Mouse (Mus musculus): ENCODE results near the gene Fgfr2. TPM values are rescaled to one million over a fixed set of nuclear protein-coding genes. Genes with fewer than 3 reads are reported as not detected.

Fgfr2 gene
- polyA plus RNA-seq, 1 experiment from 2014 or later: 99.3 TPM

DNA sequence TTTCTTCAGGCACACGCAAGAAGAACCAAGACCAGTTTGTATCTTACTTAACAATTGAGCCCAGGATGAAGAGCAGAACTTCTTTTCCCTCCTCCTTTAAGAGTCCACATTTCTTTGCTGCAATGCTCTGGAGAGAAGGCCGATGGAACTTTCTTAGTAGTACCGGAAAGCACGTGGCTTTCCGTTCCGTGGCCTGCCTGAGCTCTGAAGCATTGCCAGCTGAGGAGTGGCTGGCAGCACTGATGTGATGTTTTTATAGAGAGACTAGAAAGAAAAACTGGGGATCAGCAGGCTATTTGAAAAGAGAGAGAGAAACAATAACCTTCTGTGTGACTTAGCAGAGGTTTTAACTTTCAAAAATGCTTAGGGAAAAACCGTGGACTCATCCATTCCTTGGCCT is 1031.6 kb downstream of the Fgfr2 start:
- DNase-seq (ENCODE audit: low spot score): no peak
- no peaks in the 10 kb centered on the region for H3K4me1 ChIP-seq
- WGBS: 91% methylated on average over 7 of the region's 7 CpGs

GRCm38 (mm10) chr7:132088606-132089005 is 1034.5 kb downstream of the Fgfr2 start:
- Histone ChIP-seq H3K27me3 (ENCODE audit: low read depth, poor library complexity, severe bottlenecking) (no peaks in the 10 kb centered on the region), H3K9me3 (replicated peaks) (no peaks in the 10 kb centered on the region), H3K4me1 (no peaks in the 10 kb centered on the region), H3K36me3 (no peaks in the 10 kb centered on the region), H3K4me3 (no peak overlapping the region), H3K27ac (replicated peaks) (no peak overlapping the region)
- DNase-seq (ENCODE audit: low spot score): no peak
- WGBS: 83% methylated on average over 6 of the region's 6 CpGs

More for the DNA sequence above, 1031.6 kb downstream of the Fgfr2 start:
- Histone ChIP-seq H3K36me3 (no peaks in the 10 kb centered on the region), H3K27me3 (ENCODE audit: low read depth, poor library complexity, severe bottlenecking) (no peaks in the 10 kb centered on the region), H3K27ac (replicated peaks) (no peak overlapping the region), H3K4me3 (no peak overlapping the region), H3K9me3 (replicated peaks) (no peaks in the 10 kb centered on the region)

DNA sequence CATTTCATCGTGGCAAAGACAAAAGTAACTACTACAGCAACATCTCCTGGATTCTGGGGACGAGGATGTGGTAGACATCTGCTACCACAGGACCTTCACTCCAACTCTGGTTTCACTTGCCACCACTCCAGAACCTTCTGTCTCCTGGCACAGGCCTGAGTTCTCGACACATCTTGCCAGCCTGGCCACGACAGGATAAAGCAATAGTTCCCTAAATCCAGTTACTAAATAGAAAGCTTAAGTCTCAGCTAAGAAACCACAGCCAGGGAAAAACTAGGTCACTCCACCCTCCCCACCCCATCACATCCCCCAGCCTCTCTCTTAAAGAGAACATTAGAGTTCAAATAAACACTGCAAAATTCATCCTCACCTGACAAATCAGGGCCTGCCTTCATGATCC is 1035.0 kb downstream of the Fgfr2 start:
- DNase-seq (ENCODE audit: low spot score): no peak
- no peaks in the 10 kb centered on the region for H3K4me1 ChIP-seq
- H3K27ac ChIP-seq (replicated peaks): no peak overlapping the region
- no peak overlapping the region for H3K4me3 ChIP-seq
- no peaks in the 10 kb centered on the region for H3K27me3 ChIP-seq (ENCODE audit: low read depth, poor library complexity, severe bottlenecking)
- WGBS: 81% methylated on average over 4 of the region's 4 CpGs
- H3K9me3 ChIP-seq (replicated peaks): no peaks in the 10 kb centered on the region
- no peaks in the 10 kb centered on the region for H3K36me3 ChIP-seq

GRCm38 (mm10) chr7:132075825-132076224 is 1047.3 kb downstream of the Fgfr2 start:
- 92% methylated on average over 1 of the region's 1 CpGs for WGBS
- Histone ChIP-seq H3K4me3 (no peak overlapping the region), H3K27ac (replicated peaks) (no peak overlapping the region), H3K27me3 (ENCODE audit: low read depth, poor library complexity, severe bottlenecking) (no peaks in the 10 kb centered on the region), H3K4me1 (no peaks in the 10 kb centered on the region), H3K36me3 (no peaks in the 10 kb centered on the region), H3K9me3 (replicated peaks) (no peaks in the 10 kb centered on the region)
- no peak for DNase-seq (ENCODE audit: low spot score)

GRCm38 (mm10) chr7:132074503-132074902 is 1048.6 kb downstream of the Fgfr2 start:
- Histone ChIP-seq H3K27me3 (ENCODE audit: low read depth, poor library complexity, severe bottlenecking) (no peaks in the 10 kb centered on the region), H3K4me3 (no peak overlapping the region), H3K36me3 (no peaks in the 10 kb centered on the region), H3K4me1 (no peaks in the 10 kb centered on the region), H3K9me3 (replicated peaks) (no peaks in the 10 kb centered on the region), H3K27ac (replicated peaks) (no peak overlapping the region)
- WGBS: 83% methylated on average over 3 of the region's 3 CpGs
- DNase-seq (ENCODE audit: low spot score): no peak

DNA sequence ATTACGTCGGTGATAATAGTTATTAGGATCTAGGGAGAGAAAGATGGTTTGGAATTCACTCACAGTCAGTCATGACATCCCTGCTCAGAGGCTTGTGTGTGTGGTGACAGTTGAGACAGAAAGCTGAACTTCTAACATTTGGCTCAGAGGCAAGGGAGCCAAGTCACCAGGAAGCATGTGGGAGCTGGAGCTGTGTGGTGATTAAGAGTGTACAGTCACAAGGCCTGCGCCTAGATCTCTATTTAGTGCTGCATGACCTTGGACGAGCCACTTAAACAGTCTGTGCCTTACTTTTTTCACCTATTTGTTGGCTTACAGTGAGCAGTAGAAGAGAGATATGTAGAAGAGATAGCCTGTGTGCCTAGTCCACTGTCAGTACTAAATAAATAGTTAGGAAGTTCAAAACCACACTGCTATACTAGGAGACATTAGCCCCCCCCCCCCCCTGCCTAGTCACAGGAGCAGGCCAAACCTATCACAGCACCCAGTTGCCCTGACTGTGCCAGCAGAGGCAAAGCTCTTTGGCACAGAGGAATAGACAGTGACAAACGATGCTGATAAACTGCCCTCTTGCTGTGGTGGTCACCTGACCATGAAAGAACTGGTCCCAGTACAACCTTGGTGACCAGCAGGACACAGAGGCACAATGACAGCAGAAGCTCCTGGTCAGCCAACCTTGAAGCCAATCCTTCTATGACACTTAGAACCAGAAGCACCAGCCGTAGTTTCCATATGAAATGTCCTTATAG is 1052.1 kb downstream of the Fgfr2 start:
- no peaks in the 10 kb centered on the region for H3K36me3 ChIP-seq
- no peak overlapping the region for H3K27ac ChIP-seq (replicated peaks)
- no peak overlapping the region for H3K4me3 ChIP-seq
- H3K27me3 ChIP-seq (ENCODE audit: low read depth, poor library complexity, severe bottlenecking): no peaks in the 10 kb centered on the region
- H3K4me1 ChIP-seq: no peaks in the 10 kb centered on the region
- 90% methylated on average over 6 of the region's 6 CpGs for WGBS
- H3K9me3 ChIP-seq (replicated peaks): no peaks in the 10 kb centered on the region
- DNase-seq (ENCODE audit: low spot score): no peak

- DNase-seq (ENCODE audit: low spot score): no peak
- Histone ChIP-seq H3K9me3 (replicated peaks) (no peaks in the 10 kb centered on the region), H3K27me3 (ENCODE audit: low read depth, poor library complexity, severe bottlenecking) (no peaks in the 10 kb centered on the region), H3K4me1 (no peaks in the 10 kb centered on the region), H3K4me3 (no peak overlapping the region), H3K27ac (replicated peaks) (no peak overlapping the region), H3K36me3 (no peaks in the 10 kb centered on the region)
- 86% methylated on average over 5 of the region's 5 CpGs for WGBS
These were observed 1055.2 kb downstream of the Fgfr2 start for GRCm38 (mm10) chr7:132067951-132068350.

DNA sequence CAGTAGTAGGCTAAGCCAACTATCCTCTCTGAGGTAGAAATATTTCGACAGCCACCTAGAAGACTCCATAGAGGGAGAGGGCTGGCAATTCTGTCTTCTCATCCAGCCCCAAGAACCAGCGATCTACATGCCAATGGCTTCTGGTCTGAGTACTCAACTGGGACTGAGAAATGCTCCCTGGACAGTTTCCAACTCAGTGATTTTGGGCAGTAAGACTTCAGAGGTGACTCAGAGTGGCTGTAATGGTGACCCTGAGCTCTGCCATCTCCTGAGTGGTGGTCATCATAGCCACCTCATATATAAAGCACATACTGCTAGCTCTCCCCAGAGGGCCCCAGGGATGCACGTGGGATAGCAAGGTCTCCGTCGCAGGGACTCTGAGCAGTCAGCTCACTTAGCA is 1055.6 kb downstream of the Fgfr2 start:
- H3K27me3 ChIP-seq (ENCODE audit: low read depth, poor library complexity, severe bottlenecking): no peaks in the 10 kb centered on the region
- WGBS: 88% methylated on average over 5 of the region's 5 CpGs
- H3K27ac ChIP-seq (replicated peaks): no peak overlapping the region
- no peaks in the 10 kb centered on the region for H3K9me3 ChIP-seq (replicated peaks)
- no peaks in the 10 kb centered on the region for H3K4me1 ChIP-seq
- no peak overlapping the region for H3K4me3 ChIP-seq
- no peak for DNase-seq (ENCODE audit: low spot score)
- H3K36me3 ChIP-seq: no peaks in the 10 kb centered on the region

DNA sequence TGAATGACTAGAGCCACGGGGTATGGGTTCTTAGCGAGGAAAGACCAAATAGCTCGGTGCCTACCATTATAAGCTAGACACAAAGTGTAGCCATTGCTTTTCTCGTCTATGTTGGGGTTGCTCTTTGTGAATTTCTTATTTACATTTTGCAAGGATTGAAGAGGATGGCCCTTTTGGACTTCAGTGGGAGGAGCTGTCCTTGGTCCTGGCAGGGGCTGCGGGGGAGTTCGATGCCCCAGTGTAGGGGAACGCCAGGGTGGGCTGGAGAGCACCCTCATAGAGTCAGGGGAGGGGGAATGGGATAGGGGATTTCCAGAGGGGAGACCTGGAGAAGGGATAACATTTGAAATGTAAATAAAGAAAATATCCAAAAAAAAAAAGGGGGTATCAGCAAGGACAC is 1063.0 kb downstream of the Fgfr2 start:
- no peak overlapping the region for H3K27ac ChIP-seq (replicated peaks)
- H3K9me3 ChIP-seq (replicated peaks): no peaks in the 10 kb centered on the region
- no peaks in the 10 kb centered on the region for H3K4me1 ChIP-seq
- 84% methylated on average over 7 of the region's 7 CpGs for WGBS
- no peak for DNase-seq (ENCODE audit: low spot score)
- H3K27me3 ChIP-seq (ENCODE audit: low read depth, poor library complexity, severe bottlenecking): no peaks in the 10 kb centered on the region
- no peaks in the 10 kb centered on the region for H3K36me3 ChIP-seq
- no peak overlapping the region for H3K4me3 ChIP-seq

- no peak for DNase-seq (ENCODE audit: low spot score)
- H3K27ac ChIP-seq (replicated peaks): no peak overlapping the region
- H3K4me1 ChIP-seq: no peaks in the 10 kb centered on the region
- H3K27me3 ChIP-seq (ENCODE audit: low read depth, poor library complexity, severe bottlenecking): no peaks in the 10 kb centered on the region
- no peaks in the 10 kb centered on the region for H3K36me3 ChIP-seq
- no peak overlapping the region for H3K4me3 ChIP-seq
- no peaks in the 10 kb centered on the region for H3K9me3 ChIP-seq (replicated peaks)
- WGBS: 84% methylated on average over 7 of the region's 7 CpGs
These were observed 1066.6 kb downstream of the Fgfr2 start for GRCm38 (mm10) chr7:132056565-132056964.

- H3K27ac ChIP-seq (replicated peaks): no peak overlapping the region
- no peaks in the 10 kb centered on the region for H3K27me3 ChIP-seq (ENCODE audit: low read depth, poor library complexity, severe bottlenecking)
- no peak overlapping the region for H3K4me3 ChIP-seq
- H3K4me1 ChIP-seq: peaks cover 10% of the 10 kb centered on the region
- 75% methylated on average over 4 of the region's 4 CpGs for WGBS
- DNase-seq (ENCODE audit: low spot score): no peak
- no peaks in the 10 kb centered on the region for H3K9me3 ChIP-seq (replicated peaks)
- no peaks in the 10 kb centered on the region for H3K36me3 ChIP-seq
These were observed 1076.5 kb downstream of the Fgfr2 start for GRCm38 (mm10) chr7:132046662-132047061.

DNA sequence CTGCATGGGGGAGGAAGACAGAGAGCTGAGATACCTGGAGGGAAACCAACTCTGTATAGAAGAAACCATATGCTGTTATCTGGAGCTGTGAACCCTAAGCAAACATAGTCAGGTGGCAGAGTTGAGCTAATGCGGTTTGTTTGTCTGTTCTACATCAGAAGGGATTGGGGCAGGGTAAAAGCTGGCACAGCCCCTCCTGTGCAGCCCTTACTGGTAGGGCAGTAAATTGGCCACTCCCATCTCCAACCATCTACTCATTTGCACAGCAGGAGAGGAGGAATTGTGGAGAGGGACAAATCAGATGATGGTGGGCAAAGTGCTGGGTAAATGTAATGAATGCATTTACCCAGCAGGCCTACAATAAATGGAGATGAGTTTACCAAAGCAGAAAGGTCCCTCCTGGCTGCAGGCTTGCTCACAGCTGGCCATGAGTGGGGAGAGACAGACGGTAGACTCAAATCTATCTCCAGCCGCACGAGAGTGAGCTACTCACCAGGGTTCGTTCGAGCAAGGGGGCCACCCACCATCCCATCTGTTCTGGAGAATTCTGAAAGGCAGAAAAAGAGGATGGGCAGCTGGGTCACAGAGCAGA is 1091.1 kb downstream of the Fgfr2 start:
- H3K36me3 ChIP-seq: no peaks in the 10 kb centered on the region
- H3K4me3 ChIP-seq: no peak overlapping the region
- WGBS: 71% methylated on average over 6 of the region's 6 CpGs
- no peaks in the 10 kb centered on the region for H3K27me3 ChIP-seq (ENCODE audit: low read depth, poor library complexity, severe bottlenecking)
- H3K27ac ChIP-seq (replicated peaks): no peak overlapping the region
- no peak for DNase-seq (ENCODE audit: low spot score)
- no peaks in the 10 kb centered on the region for H3K9me3 ChIP-seq (replicated peaks)
- peaks cover 15% of the 10 kb centered on the region for H3K4me1 ChIP-seq

- H3K9me3 ChIP-seq (replicated peaks): no peaks in the 10 kb centered on the region
- WGBS: 79% methylated on average over 6 of the region's 6 CpGs
- H3K27ac ChIP-seq (replicated peaks): no peak overlapping the region
- peaks cover 8% of the 10 kb centered on the region for H3K4me1 ChIP-seq
- no peaks in the 10 kb centered on the region for H3K27me3 ChIP-seq (ENCODE audit: low read depth, poor library complexity, severe bottlenecking)
- H3K4me3 ChIP-seq: no peak overlapping the region
- no peak for DNase-seq (ENCODE audit: low spot score)
- H3K36me3 ChIP-seq: no peaks in the 10 kb centered on the region
These were observed 1096.5 kb downstream of the Fgfr2 start for GRCm38 (mm10) chr7:132026671-132027070.
